In genomic region chr17:85853156-85853555, GRCm38 (mm10) we compare ENCODE assay signal across 27 mouse cellular contexts.
A peak's percentile ranks its signal among the peaks of the same experiment; 100 is the strongest.
DNase-seq lines count a peak whose midpoint lies in the region; ATAC-seq and TF ChIP-seq lines count a peak whose summit lies in the region.
"Had no signal": no experiment of that assay in that cellular context is flagged by ENCODE, and none has a peak within 500 bp of the region (broad histone marks: within the 10 kb centered on the region; RNA-seq: fewer than 3 reads in every experiment).

No protein-coding gene starts in this region.

- intact Hi-C loops in gastrocnemius, adult 2 months (cut with DNase I) = no loop called here

- H3K27ac ChIP-seq in gastrocnemius, adult 2 months = no peak overlapping the region
- H3K27ac ChIP-seq in lung, embryonic 14.5 days (ENCODE audit: low read depth) = peak overlapping the region; percentile 46
- H3K27ac ChIP-seq in intestine, embryonic 15.5 days = no peak overlapping the region
- H3K27ac ChIP-seq: forebrain, embryonic 15.5 days; hindbrain, embryonic 10.5 days; hindbrain, embryonic 15.5 days; layer of hippocampus, adult 2 months; left cerebral cortex, adult 2 months; liver, embryonic 15.5 days; midbrain, embryonic 10.5 days; midbrain, embryonic 15.5 days; neural tube, embryonic 15.5 days; stomach, embryonic 15.5 days had no signal

- H3K4me3 ChIP-seq in gastrocnemius, adult 2 months = no peak overlapping the region
- no peak overlapping the region for H3K4me3 ChIP-seq in lung, embryonic 14.5 days (ENCODE audit: low read depth, low read length)
- H3K4me3 ChIP-seq in intestine, embryonic 15.5 days (replicated peaks) = no peak overlapping the region
- H3K4me3 ChIP-seq: forebrain, embryonic 15.5 days; hindbrain, embryonic 10.5 days; hindbrain, embryonic 15.5 days; layer of hippocampus, adult 2 months; left cerebral cortex, adult 2 months; liver, embryonic 15.5 days; midbrain, embryonic 10.5 days; midbrain, embryonic 15.5 days; neural tube, embryonic 15.5 days; stomach, embryonic 15.5 days had no signal

- H3K36me3 ChIP-seq in lung, embryonic 14.5 days (ENCODE audit: insufficient read depth) = no peaks in the 10 kb centered on the region
- H3K36me3 ChIP-seq in intestine, embryonic 15.5 days = no peaks in the 10 kb centered on the region
- H3K36me3 ChIP-seq: forebrain, embryonic 15.5 days; hindbrain, embryonic 10.5 days; hindbrain, embryonic 15.5 days; liver, embryonic 15.5 days; midbrain, embryonic 10.5 days; midbrain, embryonic 15.5 days; neural tube, embryonic 15.5 days; stomach, embryonic 15.5 days had no signal

- no peaks in the 10 kb centered on the region for H3K27me3 ChIP-seq in lung, embryonic 14.5 days (ENCODE audit: insufficient read depth, low read length)
- H3K27me3 ChIP-seq in intestine, embryonic 15.5 days (replicated peaks) = no peaks in the 10 kb centered on the region
- H3K27me3 ChIP-seq: forebrain, embryonic 15.5 days; hindbrain, embryonic 15.5 days; liver, embryonic 15.5 days; midbrain, embryonic 15.5 days; neural tube, embryonic 15.5 days; stomach, embryonic 15.5 days had no signal

- no peaks in the 10 kb centered on the region for H3K9me3 ChIP-seq in lung, embryonic 14.5 days (ENCODE audit: low read depth, low read length)
- no peaks in the 10 kb centered on the region for H3K9me3 ChIP-seq in intestine, embryonic 15.5 days
- H3K9me3 ChIP-seq: forebrain, embryonic 15.5 days; hindbrain, embryonic 10.5 days; hindbrain, embryonic 15.5 days; liver, embryonic 15.5 days; midbrain, embryonic 10.5 days; midbrain, embryonic 15.5 days; neural tube, embryonic 15.5 days; stomach, embryonic 15.5 days had no signal

- DNase-seq in gastrocnemius, adult 2 months = peak; percentile 45
- DNase-seq in gastrocnemius, postnatal 4 days (ENCODE audit: low spot score in 2 of 2) = no peak
- DNase-seq in kidney, adult 18-20 months = peak; percentile 34
- no peak for DNase-seq in kidney, postnatal 10 days
- DNase-seq in lung, embryonic 14.5 days = peak; percentile 35
- DNase-seq in lung, postnatal 4 days = no peak
- peak; percentile 29 for DNase-seq in skeletal muscle tissue, adult 2 months (ENCODE audit: low read depth, low spot score)
- DNase-seq: adrenal gland, postnatal 10 days; cerebellum, adult 8-10 months; cerebellum, postnatal 36 days; heart, postnatal 14 days; retina, postnatal 1 day; right cerebral cortex, postnatal 14 days had no signal

- H3K4me1 ChIP-seq in lung, embryonic 14.5 days (ENCODE audit: insufficient read depth) = no peaks in the 10 kb centered on the region
- H3K4me1 ChIP-seq in intestine, embryonic 15.5 days (replicated peaks) = no peaks in the 10 kb centered on the region
- H3K4me1 ChIP-seq: liver, embryonic 15.5 days; stomach, embryonic 15.5 days had no signal

- no peak for TF ChIP-seq CTCF in gastrocnemius, adult 2 months (IDR thresholded peaks at IDR 0.05)
- TF ChIP-seq CTCF in lung, embryonic 14.5 days (IDR thresholded peaks at IDR 0.05; ENCODE audit: low read depth) = no peak

- H3K4me2 ChIP-seq in lung, embryonic 14.5 days = no peak overlapping the region
- no peak overlapping the region for H3K4me2 ChIP-seq in intestine, embryonic 15.5 days (replicated peaks)
- H3K4me2 ChIP-seq: forebrain, embryonic 15.5 days; hindbrain, embryonic 15.5 days; liver, embryonic 15.5 days; midbrain, embryonic 15.5 days; neural tube, embryonic 15.5 days; stomach, embryonic 15.5 days had no signal

- WGBS in lung, embryonic 14.5 days = 38% methylated on average over 5 of the region's 5 CpGs
- WGBS in intestine, embryonic 15.5 days = 46% methylated on average over 5 of the region's 5 CpGs

- H3K9ac ChIP-seq in lung, embryonic 14.5 days = no peak overlapping the region
- no peak overlapping the region for H3K9ac ChIP-seq in intestine, embryonic 15.5 days
- H3K9ac ChIP-seq: forebrain, embryonic 15.5 days; hindbrain, embryonic 15.5 days; liver, embryonic 15.5 days; midbrain, embryonic 15.5 days; neural tube, embryonic 15.5 days; stomach, embryonic 15.5 days had no signal

- ATAC-seq in lung, embryonic 14.5 days (ENCODE audit: insufficient read depth) = no peak
- ATAC-seq in intestine, embryonic 15.5 days = no peak
- ATAC-seq: forebrain, embryonic 15.5 days; inflammation-experienced regulatory T-cells, adult 6 months; lung, postnatal 0 days; midbrain, embryonic 15.5 days; Patski had no signal

Comparison
In these comparisons a context has a peak if more than half of its experiments do, and no peak if none do; other contexts are left out.
1. DNase-seq: peak in gastrocnemius, adult 2 months (single experiment), kidney, adult 18-20 months (single experiment), lung, embryonic 14.5 days (single experiment) and skeletal muscle tissue, adult 2 months (single experiment); none in gastrocnemius, postnatal 4 days (0 of 2), kidney, postnatal 10 days (single experiment) and lung, postnatal 4 days (0 of 2).